Mouse (Mus musculus) brain, embryonic 14.5 days (tissue): ENCODE measurements around the gene Sf3b1. TPM values are rescaled to one million over a fixed set of nuclear protein-coding genes. Genes with fewer than 3 reads are reported as not detected.

Experiments
- DNase-seq: peaks from one replicate; pipeline ENCODE4 v3.0.0-alpha.2; 2011; ENCODE audit warnings: low read depth
- CTCF ChIP-seq: fragments of 200-500 bp; IDR thresholded peaks from 2 replicates; pipeline ENCODE4 v1.5.1; 2012; ENCODE audit warnings: inconsistent platforms, mild to moderate bottlenecking, moderate library complexity, borderline replicate concordance; ENCODE audit not compliant: insufficient read depth, insufficient read length; ENCODE audit errors: extremely low read depth
- POLR2A ChIP-seq: fragments of 200-500 bp; IDR thresholded peaks from 2 replicates; pipeline ENCODE4 v1.6.1; 2012; ENCODE audit warnings: mild to moderate bottlenecking, inconsistent platforms, borderline replicate concordance; ENCODE audit not compliant: poor library complexity, insufficient read depth, insufficient read length, severe bottlenecking; ENCODE audit errors: extremely low read depth
- polyA plus RNA-seq: library from polyadenylated mRNA; depleted of rRNA; stranded (reverse); fragments of >200 nt; gene quantifications from 2 replicates; pipeline ENCODE4 v1.2.3, GENCODE M21; 2012

Sf3b1 gene
- polyA plus RNA-seq, 1 experiment = 211 TPM

- TF ChIP-seq CTCF (no peak), POLR2A (no peak)
- no peak for DNase-seq
Measured at GRCm38 (mm10) chr1:55048841-55049587, 21.7 kb upstream of the Sf3b1 start.

- no peak for TF ChIP-seq POLR2A
- TF ChIP-seq CTCF = no peak
- no peak for DNase-seq
Measured at GRCm38 (mm10) chr1:55043164-55043563, 15.9 kb upstream of the Sf3b1 start.

- no peak for DNase-seq
- TF ChIP-seq POLR2A (no peak), CTCF (no peak)
Measured at GRCm38 (mm10) chr1:55042246-55042645, 15.0 kb upstream of the Sf3b1 start.

- TF ChIP-seq CTCF (no peak), POLR2A (no peak)
- no peak for DNase-seq
Measured at GRCm38 (mm10) chr1:55041691-55042090, 14.4 kb upstream of the Sf3b1 start.

- TF ChIP-seq POLR2A = no peak
- TF ChIP-seq CTCF = no peak
- no peak for DNase-seq
Measured at GRCm38 (mm10) chr1:55039944-55040343, 12.7 kb upstream of the Sf3b1 start.

- TF ChIP-seq POLR2A = no peak
- no peak for TF ChIP-seq CTCF
- DNase-seq = no peak
Measured at GRCm38 (mm10) chr1:55031026-55031779, 3.9 kb upstream of the Sf3b1 start.

GRCm38 (mm10) chr1:55029446-55029845, 2.2 kb upstream of the Sf3b1 start:
- TF ChIP-seq POLR2A (no peak), CTCF (no peak)
- no peak for DNase-seq

- no peak for DNase-seq
Measured at GRCm38 (mm10) chr1:55028512-55029249, 1.4 kb upstream of the Sf3b1 start.

GRCm38 (mm10) chr1:55027966-55028365, 685 bp upstream of the Sf3b1 start:
- no peak for DNase-seq

More at GRCm38 (mm10) chr1:55028512-55029249, 1.4 kb upstream of the Sf3b1 start:
- TF ChIP-seq CTCF (no peak), POLR2A (no peak)

GRCm38 (mm10) chr1:55026444-55027252, 633 bp downstream of the Sf3b1 start:
- DNase-seq = no peak
- TF ChIP-seq POLR2A = no peak
- TF ChIP-seq CTCF = no peak

More at GRCm38 (mm10) chr1:55027966-55028365, 685 bp upstream of the Sf3b1 start:
- no peak for TF ChIP-seq POLR2A
- no peak for TF ChIP-seq CTCF
